Mouse (Mus musculus): Measurements from ENCODE around the gene Fars2. TPM values are rescaled to one million over a fixed set of nuclear protein-coding genes. Genes with fewer than 3 reads are reported as not detected.

Fars2 gene
- polyA plus RNA-seq, 1 experiment = 19.4 TPM

- no peaks in the 10 kb centered on the region for H3K36me3 ChIP-seq (ENCODE audit: control insufficient read depth, insufficient read depth, low read length)
- DNase-seq (ENCODE audit: low read depth in 1 of 2, low spot score in 2 of 2) = no peak
- TF ChIP-seq POLR2A (IDR thresholded peaks at IDR 0.05; ENCODE audit: low read depth, low read length) (no peak), CTCF (IDR thresholded peaks at IDR 0.05; ENCODE audit: extremely low read depth, insufficient read depth, insufficient read length, insufficient replicate concordance) (no peak)
- no peaks in the 10 kb centered on the region for H3K27me3 ChIP-seq (ENCODE audit: control insufficient read depth, insufficient read depth, low read length)
- H3K4me3 ChIP-seq (ENCODE audit: extremely low read depth, insufficient read depth, insufficient read length) = no peak overlapping the region
- 29% methylated on average over 10 of the region's 10 CpGs for WGBS
- H3K4me1 ChIP-seq (ENCODE audit: control insufficient read depth, insufficient read depth, insufficient read length) = peaks cover 3% of the 10 kb centered on the region; the same call in 1 of the 2 replicates
- no peak overlapping the region for H3K27ac ChIP-seq (ENCODE audit: insufficient read depth, low read length)
Observed at GRCm38 (mm10) chr13:36582406-36583070, 465.3 kb downstream of the Fars2 start.

GRCm38 (mm10) chr13:36583481-36584151 is 466.4 kb downstream of the Fars2 start:
- WGBS = 25% methylated on average over 16 of the region's 16 CpGs

GRCm38 (mm10) chr13:36584197-36584596 is 467.0 kb downstream of the Fars2 start:
- Histone ChIP-seq H3K27me3 (ENCODE audit: control insufficient read depth, insufficient read depth, low read length) (no peaks in the 10 kb centered on the region), H3K36me3 (ENCODE audit: control insufficient read depth, insufficient read depth, low read length) (no peaks in the 10 kb centered on the region), H3K27ac (ENCODE audit: insufficient read depth, low read length) (no peak overlapping the region), H3K4me1 (ENCODE audit: control insufficient read depth, insufficient read depth, insufficient read length) (no peaks in the 10 kb centered on the region), H3K4me3 (ENCODE audit: extremely low read depth, insufficient read depth, insufficient read length) (no peak overlapping the region)
- no peak for DNase-seq (ENCODE audit: low read depth in 1 of 2, low spot score in 2 of 2)
- TF ChIP-seq CTCF (IDR thresholded peaks at IDR 0.05; ENCODE audit: extremely low read depth, insufficient read depth, insufficient read length, insufficient replicate concordance) = no peak
- 77% methylated on average over 7 of the region's 7 CpGs for WGBS

More at GRCm38 (mm10) chr13:36583481-36584151, 466.4 kb downstream of the Fars2 start:
- Histone ChIP-seq H3K36me3 (ENCODE audit: control insufficient read depth, insufficient read depth, low read length) (no peaks in the 10 kb centered on the region), H3K27ac (ENCODE audit: insufficient read depth, low read length) (no peak overlapping the region), H3K27me3 (ENCODE audit: control insufficient read depth, insufficient read depth, low read length) (no peaks in the 10 kb centered on the region), H3K4me1 (ENCODE audit: control insufficient read depth, insufficient read depth, insufficient read length) (peaks cover 1% of the 10 kb centered on the region; the same call in 1 of the 2 replicates), H3K4me3 (ENCODE audit: extremely low read depth, insufficient read depth, insufficient read length) (no peak overlapping the region)
- no peak for DNase-seq (ENCODE audit: low read depth in 1 of 2, low spot score in 2 of 2)
- TF ChIP-seq POLR2A (IDR thresholded peaks at IDR 0.05; ENCODE audit: low read depth, low read length) = no peak
- TF ChIP-seq CTCF (IDR thresholded peaks at IDR 0.05; ENCODE audit: extremely low read depth, insufficient read depth, insufficient read length, insufficient replicate concordance) = no peak

GRCm38 (mm10) chr13:36589092-36589491 is 471.9 kb downstream of the Fars2 start:
- WGBS = 70% methylated on average over 4 of the region's 4 CpGs
- H3K36me3 ChIP-seq (ENCODE audit: control insufficient read depth, insufficient read depth, low read length) = no peaks in the 10 kb centered on the region
- no peak for DNase-seq (ENCODE audit: low read depth in 1 of 2, low spot score in 2 of 2)
- H3K27ac ChIP-seq (ENCODE audit: insufficient read depth, low read length) = no peak overlapping the region
- H3K4me1 ChIP-seq (ENCODE audit: control insufficient read depth, insufficient read depth, insufficient read length) = no peaks in the 10 kb centered on the region
- TF ChIP-seq CTCF (IDR thresholded peaks at IDR 0.05; ENCODE audit: extremely low read depth, insufficient read depth, insufficient read length, insufficient replicate concordance) = no peak
- TF ChIP-seq POLR2A (IDR thresholded peaks at IDR 0.05; ENCODE audit: low read depth, low read length) = no peak
- H3K4me3 ChIP-seq (ENCODE audit: extremely low read depth, insufficient read depth, insufficient read length) = no peak overlapping the region
- no peaks in the 10 kb centered on the region for H3K27me3 ChIP-seq (ENCODE audit: control insufficient read depth, insufficient read depth, low read length)

- no peak overlapping the region for H3K27ac ChIP-seq (ENCODE audit: insufficient read depth, low read length)
- no peak overlapping the region for H3K4me3 ChIP-seq (ENCODE audit: extremely low read depth, insufficient read depth, insufficient read length)
- WGBS = 70% methylated on average over 2 of the region's 2 CpGs
- no peak for TF ChIP-seq POLR2A (IDR thresholded peaks at IDR 0.05; ENCODE audit: low read depth, low read length)
- TF ChIP-seq CTCF (IDR thresholded peaks at IDR 0.05; ENCODE audit: extremely low read depth, insufficient read depth, insufficient read length, insufficient replicate concordance) = no peak
- DNase-seq (ENCODE audit: low read depth in 1 of 2, low spot score in 2 of 2) = no peak
- no peaks in the 10 kb centered on the region for H3K27me3 ChIP-seq (ENCODE audit: control insufficient read depth, insufficient read depth, low read length)
- H3K36me3 ChIP-seq (ENCODE audit: control insufficient read depth, insufficient read depth, low read length) = no peaks in the 10 kb centered on the region
- H3K4me1 ChIP-seq (ENCODE audit: control insufficient read depth, insufficient read depth, insufficient read length) = no peaks in the 10 kb centered on the region
Observed at GRCm38 (mm10) chr13:36592291-36592690, 475.1 kb downstream of the Fars2 start.

GRCm38 (mm10) chr13:36606717-36607116 is 489.5 kb downstream of the Fars2 start:
- Histone ChIP-seq H3K4me1 (ENCODE audit: control insufficient read depth, insufficient read depth, insufficient read length) (no peaks in the 10 kb centered on the region), H3K27me3 (ENCODE audit: control insufficient read depth, insufficient read depth, low read length) (no peaks in the 10 kb centered on the region), H3K27ac (ENCODE audit: insufficient read depth, low read length) (no peak overlapping the region), H3K36me3 (ENCODE audit: control insufficient read depth, insufficient read depth, low read length) (no peaks in the 10 kb centered on the region), H3K4me3 (ENCODE audit: extremely low read depth, insufficient read depth, insufficient read length) (no peak overlapping the region)
- 91% methylated on average over 5 of the region's 5 CpGs for WGBS
- DNase-seq (ENCODE audit: low read depth in 1 of 2, low spot score in 2 of 2) = no peak
- no peak for TF ChIP-seq CTCF (IDR thresholded peaks at IDR 0.05; ENCODE audit: extremely low read depth, insufficient read depth, insufficient read length, insufficient replicate concordance)
- no peak for TF ChIP-seq POLR2A (IDR thresholded peaks at IDR 0.05; ENCODE audit: low read depth, low read length)

GRCm38 (mm10) chr13:36607871-36608270 is 490.7 kb downstream of the Fars2 start:
- H3K36me3 ChIP-seq (ENCODE audit: control insufficient read depth, insufficient read depth, low read length) = no peaks in the 10 kb centered on the region
- no peak for TF ChIP-seq POLR2A (IDR thresholded peaks at IDR 0.05; ENCODE audit: low read depth, low read length)
- no peak for TF ChIP-seq CTCF (IDR thresholded peaks at IDR 0.05; ENCODE audit: extremely low read depth, insufficient read depth, insufficient read length, insufficient replicate concordance)
- no peaks in the 10 kb centered on the region for H3K27me3 ChIP-seq (ENCODE audit: control insufficient read depth, insufficient read depth, low read length)
- no peaks in the 10 kb centered on the region for H3K4me1 ChIP-seq (ENCODE audit: control insufficient read depth, insufficient read depth, insufficient read length)
- WGBS = 90% methylated on average over 4 of the region's 4 CpGs
- no peak for DNase-seq (ENCODE audit: low read depth in 1 of 2, low spot score in 2 of 2)
- H3K27ac ChIP-seq (ENCODE audit: insufficient read depth, low read length) = no peak overlapping the region
- no peak overlapping the region for H3K4me3 ChIP-seq (ENCODE audit: extremely low read depth, insufficient read depth, insufficient read length)

Measured in spleen, adult 2 months (tissue).